Mouse (Mus musculus): ENCODE measurements around the gene Fam192a.

DNA sequence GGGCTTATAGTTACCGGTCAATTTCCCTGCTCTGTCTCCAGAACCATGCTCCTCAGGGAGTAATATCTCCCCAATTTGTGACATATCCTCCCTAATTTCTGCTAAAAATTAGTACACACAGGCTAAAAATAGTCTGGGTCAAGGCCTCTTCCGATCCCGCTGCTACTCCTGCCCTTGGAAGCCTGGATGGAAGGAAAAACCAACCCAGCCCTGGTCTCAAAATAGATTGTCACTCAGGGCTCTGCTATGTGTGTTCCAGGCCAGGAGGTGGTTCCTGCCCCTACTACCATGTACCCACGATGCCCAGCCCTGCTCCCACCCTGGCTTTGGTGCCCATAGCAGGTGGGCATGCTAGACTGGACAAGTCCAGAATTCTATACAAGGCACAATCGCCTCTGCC is 51.8 kb downstream of the Fam192a start:
- no peak for TF ChIP-seq CTCF (conservative IDR thresholded peaks at IDR 0.05 in 1 of 2, IDR thresholded peaks at IDR 0.05 in 1 of 2; ENCODE audit: low read depth in 2 of 2, low read length in 2 of 2)
- no peak for TF ChIP-seq POLR2A (IDR thresholded peaks at IDR 0.05; ENCODE audit: low read depth, low read length)
- TF ChIP-seq CHD1 (IDR thresholded peaks at IDR 0.05; ENCODE audit: low read depth, low read length), result no peak
- no peak for TF ChIP-seq E2F4 (IDR thresholded peaks at IDR 0.05; ENCODE audit: insufficient replicate concordance, low read depth, low read length)
- TF ChIP-seq MXI1 (IDR thresholded peaks at IDR 0.05; ENCODE audit: low read depth, low read length), result no peak

All from CH12.LX (cell line).